Mouse (Mus musculus) olfactory bulb, adult 2 months (tissue): ENCODE measurements around the gene Ppp1r9a.

Experiments used
- CTCF ChIP-seq: fragments of 200-500 bp; IDR thresholded peaks from 2 replicates; pipeline ENCODE4 v1.5.1; 2012; ENCODE audit warnings: low read depth, mild to moderate bottlenecking, low read length, moderate library complexity; ENCODE audit not compliant: insufficient read depth
- POLR2A ChIP-seq: fragments of 200-500 bp; IDR thresholded peaks from 2 replicates; pipeline ENCODE4 v1.6.1; 2012; ENCODE audit warnings: mild to moderate bottlenecking, low read depth, low read length, moderate library complexity; ENCODE audit not compliant: insufficient read depth

- TF ChIP-seq CTCF (no peak), POLR2A (no peak)
Measured at GRCm38 (mm10) chr6:5168158-5168557, 265.4 kb downstream of the Ppp1r9a start.
